Mouse (Mus musculus) E14TG2a.4 (cell line): ENCODE data around the gene Rab1b.

Source experiments
- CTCF ChIP-seq: conservative IDR thresholded peaks from 2 replicates; pipeline ENCODE4 v1.5.1; 2014; ENCODE audit warnings: low read length
- NANOG ChIP-seq: IDR thresholded peaks from 2 replicates; pipeline ENCODE4 v1.6.1; 2014; ENCODE audit warnings: borderline replicate concordance, low read length, mixed read lengths

- peak; percentile 98 for TF ChIP-seq CTCF
- no peak for TF ChIP-seq NANOG
Observed at GRCm38 (mm10) chr19:5053909-5054308, 53.0 kb downstream of the Rab1b start.
